Mouse (Mus musculus) liver, postnatal 0 days (tissue): ENCODE results near the gene Slc29a1.

ENCODE experiments used
- CTCF ChIP-seq: sonication (generic); IDR thresholded peaks from 2 replicates; pipeline ENCODE4 v1.5.1; 2016; ENCODE audit warnings: antibody characterized with exemption, low read depth
- EP300 ChIP-seq: IDR thresholded peaks from 2 replicates; pipeline ENCODE4 v1.6.1; 2016; ENCODE audit warnings: antibody characterized with exemption, low read depth, mild to moderate bottlenecking

GRCm38 (mm10) chr17:45641981-45642380 lies 42.6 kb upstream of the Slc29a1 start:
- TF ChIP-seq CTCF (no peak), EP300 (no peak)
